Mouse (Mus musculus): ENCODE results near the gene Tll2. TPM values are rescaled to one million over a fixed set of nuclear protein-coding genes. Genes with fewer than 3 reads are reported as not detected.

Tll2 gene
- polyA plus RNA-seq (2016; fragmentation: Nextera tagmentation; extraction: Ambion mirVana), result 1.1 TPM in 2 replicates

- Histone ChIP-seq H3K4me2 (replicated peaks) (peak within 1 kb of the TSS; percentile 97), H3K9me3 (no peaks in the 10 kb centered on the region), H3K4me1 (peaks cover 22% of the 10 kb centered on the region), H3K36me3 (0 out of 2 replicates have a peak, but pooled peaks cover 3% of the 10 kb centered on the region), H3K27me3 (peaks cover 79% of the 10 kb centered on the region), H3K27ac (replicated peaks) (no peak within 1 kb of the TSS), H3K4me3 (peak within 1 kb of the TSS; percentile 49), H3K9ac (replicated peaks) (peak within 1 kb of the TSS; percentile 51)
- peak; percentile 91 for ATAC-seq (ENCODE audit: low FRiP score, low read depth)
- 2% methylated on average over 32 of the region's 32 CpGs for WGBS
Measured at GRCm38 (mm10) chr19:41206811-41207344, at the start of gene Tll2. Gene Tll2, minus strand, starts transcription at chr19:41206835.

DNA sequence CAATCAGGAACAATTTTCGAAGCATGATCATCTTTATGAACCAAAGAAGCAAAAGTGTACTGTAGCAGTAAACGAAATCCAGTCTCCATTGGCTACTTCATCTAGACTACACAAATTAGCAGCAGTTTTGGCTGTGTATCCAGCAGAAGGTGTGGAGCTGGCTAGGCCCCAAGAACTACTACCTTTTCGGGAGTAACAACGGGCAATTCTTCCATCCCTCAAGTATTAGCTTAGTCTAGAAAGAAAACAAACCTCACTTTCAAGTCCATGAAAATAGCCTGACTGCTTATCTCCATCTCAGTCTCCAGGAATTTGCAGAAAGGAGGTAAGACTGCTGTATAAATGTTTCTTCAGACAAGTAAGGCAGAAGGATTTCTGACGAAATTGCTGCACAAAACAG, 47.9 kb upstream of the Tll2 start:
- Histone ChIP-seq H3K9me3 (no peaks in the 10 kb centered on the region), H3K27me3 (no peaks in the 10 kb centered on the region), H3K4me1 (no peaks in the 10 kb centered on the region; the same call in 1 of the 2 replicates), H3K36me3 (no peaks in the 10 kb centered on the region), H3K9ac (replicated peaks) (no peak overlapping the region), H3K27ac (replicated peaks) (no peak overlapping the region), H3K4me3 (no peak overlapping the region), H3K4me2 (replicated peaks) (no peak overlapping the region)
- ATAC-seq (ENCODE audit: low FRiP score, low read depth), result no peak
- 90% methylated on average over 5 of the region's 5 CpGs for WGBS

DNA sequence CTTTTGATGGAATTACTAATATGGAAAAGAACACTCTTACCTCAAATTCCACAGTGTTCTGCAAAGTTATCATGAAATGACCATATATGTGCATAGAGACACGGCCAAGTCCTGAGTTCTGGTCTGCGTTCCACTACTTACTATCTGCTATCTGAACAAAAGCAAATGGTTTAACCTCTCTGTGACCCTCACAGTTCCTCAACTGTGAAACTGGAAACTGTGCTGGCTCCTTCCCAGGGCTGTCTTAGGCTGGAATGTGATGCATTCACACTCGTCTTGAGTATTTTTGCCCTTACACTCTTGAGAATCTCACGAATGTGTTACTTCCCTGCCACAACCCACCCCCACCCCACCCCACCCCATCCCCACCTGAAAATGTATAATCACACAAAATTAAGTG, 42.3 kb upstream of the Tll2 start:
- Histone ChIP-seq H3K4me3 (no peak overlapping the region), H3K27me3 (no peaks in the 10 kb centered on the region), H3K4me2 (replicated peaks) (no peak overlapping the region), H3K9me3 (no peaks in the 10 kb centered on the region), H3K4me1 (no peaks in the 10 kb centered on the region), H3K27ac (replicated peaks) (no peak overlapping the region), H3K36me3 (peaks cover 15% of the 10 kb centered on the region), H3K9ac (replicated peaks) (no peak overlapping the region)
- 84% methylated on average over 4 of the region's 4 CpGs for WGBS
- no peak for ATAC-seq (ENCODE audit: low FRiP score, low read depth)

GRCm38 (mm10) chr19:41248271-41248670, 41.6 kb upstream of the Tll2 start:
- Histone ChIP-seq H3K4me2 (replicated peaks) (no peak overlapping the region), H3K36me3 (peaks cover 15% of the 10 kb centered on the region), H3K27me3 (no peaks in the 10 kb centered on the region), H3K9me3 (no peaks in the 10 kb centered on the region), H3K9ac (replicated peaks) (no peak overlapping the region), H3K4me3 (no peak overlapping the region), H3K27ac (replicated peaks) (no peak overlapping the region), H3K4me1 (no peaks in the 10 kb centered on the region)
- 96% methylated on average over 3 of the region's 3 CpGs for WGBS
- ATAC-seq (ENCODE audit: low FRiP score, low read depth), result no peak

GRCm38 (mm10) chr19:41246271-41246670, 39.6 kb upstream of the Tll2 start:
- H3K9ac ChIP-seq (replicated peaks), result no peak overlapping the region
- peaks cover 34% of the 10 kb centered on the region for H3K36me3 ChIP-seq
- H3K27me3 ChIP-seq, result no peaks in the 10 kb centered on the region
- no peak for ATAC-seq (ENCODE audit: low FRiP score, low read depth)
- H3K4me1 ChIP-seq, result no peaks in the 10 kb centered on the region
- H3K9me3 ChIP-seq, result no peaks in the 10 kb centered on the region
- H3K27ac ChIP-seq (replicated peaks), result no peak overlapping the region
- no peak overlapping the region for H3K4me3 ChIP-seq
- no peak overlapping the region for H3K4me2 ChIP-seq (replicated peaks)
- 81% methylated on average over 4 of the region's 4 CpGs for whole genome bisulfite sequencing

DNA sequence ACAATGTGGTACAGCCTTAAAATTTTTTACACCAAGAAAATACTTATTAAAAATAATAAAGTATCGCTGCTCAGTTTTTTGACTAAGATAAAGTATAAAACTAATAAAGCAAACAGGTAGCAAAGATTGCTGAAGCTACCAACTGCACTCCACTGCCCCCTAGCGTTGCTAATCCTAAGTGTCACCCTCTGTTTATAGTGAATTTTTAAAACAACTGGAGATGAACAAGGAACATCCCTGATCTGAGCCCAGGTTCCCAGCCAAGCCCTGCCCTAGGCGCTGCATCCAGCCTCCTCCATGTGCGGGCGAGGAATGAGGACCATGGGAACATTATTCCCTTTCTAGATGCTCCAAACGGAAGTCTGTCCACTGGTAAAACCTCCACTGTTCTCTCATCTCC, 37.9 kb upstream of the Tll2 start:
- Histone ChIP-seq H3K9me3 (no peaks in the 10 kb centered on the region), H3K4me2 (replicated peaks) (no peak overlapping the region), H3K27me3 (no peaks in the 10 kb centered on the region), H3K9ac (replicated peaks) (no peak overlapping the region), H3K36me3 (peaks cover 46% of the 10 kb centered on the region), H3K4me3 (no peak overlapping the region), H3K4me1 (no peaks in the 10 kb centered on the region), H3K27ac (replicated peaks) (no peak overlapping the region)
- whole genome bisulfite sequencing, result 60% methylated on average over 6 of the region's 6 CpGs
- no peak for ATAC-seq (ENCODE audit: low FRiP score, low read depth)

DNA sequence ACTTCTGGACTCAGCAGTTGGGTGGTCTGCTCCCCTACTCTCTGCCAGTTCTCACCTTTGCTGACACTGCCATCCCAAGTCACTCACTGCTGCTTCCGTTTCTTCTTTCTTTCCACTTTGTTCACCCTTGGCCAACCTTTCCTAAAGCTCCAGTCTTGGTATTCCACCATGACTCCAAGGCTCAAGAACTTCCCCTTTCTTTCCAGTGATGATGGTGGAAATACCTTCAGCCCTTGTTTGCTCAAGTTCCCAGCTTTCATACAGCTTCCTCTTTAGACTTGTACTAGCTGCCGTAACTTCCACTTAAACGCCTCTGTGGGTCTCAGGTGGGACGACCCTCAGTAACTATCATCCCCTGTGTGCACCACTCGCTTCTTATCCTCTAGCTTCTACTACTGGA, 35.4 kb upstream of the Tll2 start:
- ATAC-seq (ENCODE audit: low FRiP score, low read depth), result no peak
- 96% methylated on average over 5 of the region's 5 CpGs for WGBS
- H3K4me3 ChIP-seq, result no peak overlapping the region
- H3K4me1 ChIP-seq, result no peaks in the 10 kb centered on the region
- H3K27me3 ChIP-seq, result no peaks in the 10 kb centered on the region
- no peaks in the 10 kb centered on the region for H3K9me3 ChIP-seq
- no peak overlapping the region for H3K9ac ChIP-seq (replicated peaks)
- H3K27ac ChIP-seq (replicated peaks), result no peak overlapping the region
- peaks cover 57% of the 10 kb centered on the region for H3K36me3 ChIP-seq
- H3K4me2 ChIP-seq (replicated peaks), result no peak overlapping the region

DNA sequence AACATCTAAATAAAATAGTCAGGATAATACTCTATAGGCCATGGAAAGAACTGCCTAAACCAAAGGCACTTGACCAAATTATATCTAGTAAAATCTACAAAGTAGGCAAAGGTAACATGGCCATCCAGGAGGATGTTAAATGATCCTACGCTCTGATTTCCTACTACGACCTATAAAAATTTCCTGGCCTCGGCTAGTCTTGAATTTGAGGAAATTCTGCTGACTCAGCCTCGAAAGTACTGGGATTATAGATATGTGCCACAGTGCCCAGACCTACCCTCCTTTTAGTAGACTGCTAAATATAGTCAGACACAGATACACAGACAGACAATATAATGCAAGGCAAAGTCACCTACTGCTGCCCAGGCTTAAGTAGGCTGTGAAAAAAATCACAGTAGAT, 27.1 kb upstream of the Tll2 start:
- no peaks in the 10 kb centered on the region for H3K9me3 ChIP-seq
- ATAC-seq (ENCODE audit: low FRiP score, low read depth), result no peak
- no peak overlapping the region for H3K4me3 ChIP-seq
- H3K4me1 ChIP-seq, result no peaks in the 10 kb centered on the region
- no peak overlapping the region for H3K9ac ChIP-seq (replicated peaks)
- H3K36me3 ChIP-seq, result peaks cover 52% of the 10 kb centered on the region
- no peak overlapping the region for H3K27ac ChIP-seq (replicated peaks)
- H3K4me2 ChIP-seq (replicated peaks), result no peak overlapping the region
- H3K27me3 ChIP-seq, result no peaks in the 10 kb centered on the region
- WGBS, result 90% methylated on average over 4 of the region's 4 CpGs

- Histone ChIP-seq H3K9me3 (no peaks in the 10 kb centered on the region), H3K4me3 (no peak overlapping the region), H3K4me2 (replicated peaks) (no peak overlapping the region), H3K27ac (replicated peaks) (no peak overlapping the region), H3K27me3 (peaks cover 65% of the 10 kb centered on the region), H3K36me3 (peaks cover 8% of the 10 kb centered on the region; the same call in 1 of the 2 replicates), H3K9ac (replicated peaks) (no peak overlapping the region), H3K4me1 (peaks cover 22% of the 10 kb centered on the region)
- 70% methylated on average over 7 of the region's 7 CpGs for WGBS
- no peak for ATAC-seq (ENCODE audit: low FRiP score, low read depth)
Measured at GRCm38 (mm10) chr19:41208326-41208725, 1.7 kb upstream of the Tll2 start.

DNA sequence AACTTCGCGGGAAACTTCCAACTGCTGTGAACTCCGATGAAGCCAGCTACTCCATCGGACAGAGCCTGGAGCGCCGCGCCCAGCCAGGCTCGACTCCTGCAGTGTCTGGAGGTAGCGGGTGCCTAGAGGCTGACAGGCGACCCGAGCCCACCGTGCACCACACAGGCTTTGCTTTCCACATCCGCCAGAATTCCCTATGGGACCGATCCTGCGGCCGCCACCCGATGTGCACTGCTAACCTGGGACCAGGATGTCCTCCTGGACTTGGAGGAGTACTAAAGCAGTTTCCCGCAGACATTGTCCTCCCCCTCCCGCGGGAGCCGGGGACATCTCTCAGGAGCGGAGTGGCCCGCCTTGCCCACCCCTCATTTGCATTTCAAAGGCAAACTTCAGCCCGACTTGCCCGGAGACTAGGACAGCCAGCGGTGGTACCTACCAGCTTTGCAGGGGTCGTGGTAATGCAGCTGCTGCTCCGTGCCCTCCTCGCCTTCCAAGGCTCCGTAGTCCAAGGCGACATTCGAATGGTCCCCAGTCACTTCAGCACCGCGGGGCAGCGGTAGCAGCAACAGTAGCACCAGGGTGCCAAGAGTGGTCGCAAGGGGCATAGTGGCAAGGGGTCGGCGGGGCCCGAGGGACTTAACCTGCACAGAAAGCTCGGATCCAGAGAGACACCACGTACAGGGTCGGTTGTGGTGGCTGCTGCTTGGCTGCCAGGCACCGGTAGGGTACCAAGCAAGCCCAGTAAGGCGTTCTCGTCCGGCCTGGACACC, 409 bp downstream of the Tll2 start:
- under 1% methylated on average over 46 of the region's 46 CpGs for WGBS
- Histone ChIP-seq H3K9ac (replicated peaks) (peak overlapping the region; percentile 51), H3K27me3 (peaks cover 86% of the 10 kb centered on the region), H3K36me3 (0 out of 2 replicates have a peak, but pooled peaks cover 3% of the 10 kb centered on the region), H3K9me3 (no peaks in the 10 kb centered on the region), H3K4me2 (replicated peaks) (peak overlapping the region; percentile 97), H3K27ac (replicated peaks) (no peak overlapping the region), H3K4me1 (peaks cover 22% of the 10 kb centered on the region), H3K4me3 (peak overlapping the region; percentile 49)
- peak; percentile 64 for ATAC-seq (ENCODE audit: low FRiP score, low read depth)

- 65% methylated on average over 11 of the region's 11 CpGs for WGBS
- Histone ChIP-seq H3K9ac (replicated peaks) (no peak overlapping the region), H3K9me3 (no peaks in the 10 kb centered on the region), H3K36me3 (no peaks in the 10 kb centered on the region), H3K4me3 (no peak overlapping the region), H3K4me2 (replicated peaks) (peak overlapping the region; percentile 97; the same call in 1 of the 2 replicates), H3K27ac (replicated peaks) (no peak overlapping the region), H3K27me3 (peaks cover 98% of the 10 kb centered on the region), H3K4me1 (peaks cover 22% of the 10 kb centered on the region)
- ATAC-seq (ENCODE audit: low FRiP score, low read depth), result no peak
Measured at GRCm38 (mm10) chr19:41204159-41205081, 2.2 kb downstream of the Tll2 start.

DNA sequence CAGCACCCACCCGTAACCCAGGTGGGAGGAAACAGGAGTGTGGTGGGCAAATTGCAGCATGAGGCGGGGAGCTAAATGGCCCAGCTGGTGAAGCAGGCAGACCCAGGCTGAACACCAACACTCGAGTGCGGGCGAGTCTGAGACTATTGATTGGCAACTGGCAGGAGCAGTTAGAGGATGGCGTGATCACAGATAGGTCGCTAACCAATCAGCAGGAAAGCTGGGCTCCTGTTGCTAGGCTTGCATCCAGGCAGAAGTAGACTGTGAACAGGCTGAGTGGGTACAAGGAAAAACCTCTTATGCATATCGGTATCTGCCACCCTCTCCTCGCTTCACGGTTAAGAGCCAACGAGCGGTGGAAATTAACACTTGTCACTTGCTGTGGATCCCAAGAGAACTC, 9.0 kb downstream of the Tll2 start:
- H3K9me3 ChIP-seq, result no peaks in the 10 kb centered on the region
- 93% methylated on average over 12 of the region's 12 CpGs for WGBS
- no peak overlapping the region for H3K27ac ChIP-seq (replicated peaks)
- no peaks in the 10 kb centered on the region for H3K4me1 ChIP-seq
- no peak overlapping the region for H3K9ac ChIP-seq (replicated peaks)
- no peak overlapping the region for H3K4me2 ChIP-seq (replicated peaks)
- no peak for ATAC-seq (ENCODE audit: low FRiP score, low read depth)
- H3K36me3 ChIP-seq, result no peaks in the 10 kb centered on the region
- no peak overlapping the region for H3K4me3 ChIP-seq
- peaks cover 95% of the 10 kb centered on the region for H3K27me3 ChIP-seq
